9 mouse cellular contexts compared by ENCODE assay signal in the genomic region with DNA sequence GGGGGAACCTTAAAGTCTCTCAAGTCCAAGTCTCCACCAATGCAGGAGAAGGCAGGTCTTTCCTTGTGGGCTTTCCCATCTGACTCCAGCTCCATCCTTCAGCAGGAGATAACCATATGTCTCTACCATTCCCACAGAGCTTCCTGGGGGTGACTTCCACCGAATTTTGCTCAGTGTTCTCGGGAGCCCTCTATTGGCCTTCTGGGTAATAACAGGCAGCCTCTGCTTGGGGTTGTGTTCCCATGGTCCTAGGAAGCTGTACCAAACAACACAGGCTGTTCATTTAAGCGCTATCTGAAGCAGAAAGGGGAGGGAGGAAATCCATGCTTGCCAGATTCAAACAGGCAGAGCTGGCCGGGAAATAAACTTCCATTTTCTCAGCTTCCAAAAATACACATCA.
DNase-seq lines count a peak whose midpoint lies in the region; ATAC-seq and TF ChIP-seq lines count a peak whose summit lies in the region.
"Had no signal": no experiment of that assay in that cellular context is flagged by ENCODE, and none has a peak within 500 bp of the region (broad histone marks: within the 10 kb centered on the region; RNA-seq: fewer than 3 reads in every experiment).

No protein-coding gene starts in this region.

- no peaks in the 10 kb centered on the region for H3K9me3 ChIP-seq in midbrain, embryonic 10.5 days (replicated peaks)
- no peaks in the 10 kb centered on the region for H3K9me3 ChIP-seq in midbrain, embryonic 15.5 days
- no peaks in the 10 kb centered on the region for H3K9me3 ChIP-seq in forebrain, embryonic 13.5 days (replicated peaks)
- H3K9me3 ChIP-seq in neural tube, embryonic 12.5 days: no peaks in the 10 kb centered on the region

- no peak for TF ChIP-seq POLR2A in bone marrow macrophage, adult 2 months (IDR thresholded peaks at IDR 0.05; ENCODE audit: borderline replicate concordance, low read depth, low read length)

- H3K4me3 ChIP-seq in midbrain, embryonic 10.5 days: no peak overlapping the region
- H3K4me3 ChIP-seq in midbrain, embryonic 15.5 days: no peak overlapping the region
- H3K4me3 ChIP-seq in bone marrow macrophage, adult 2 months (ENCODE audit: insufficient read depth, low read length): no peak overlapping the region
- H3K4me3 ChIP-seq in forebrain, embryonic 13.5 days: no peak overlapping the region
- H3K4me3 ChIP-seq in neural tube, embryonic 12.5 days: no peak overlapping the region

- ATAC-seq in midbrain, embryonic 15.5 days (replicated peaks): no peak
- ATAC-seq in forebrain, embryonic 13.5 days: peak; percentile 61
- peak; percentile 37 to 55; a peak in 3 of 4 replicates for ATAC-seq in hematopoietic stem cell, adult 5-6 weeks (replicated peaks in 1 of 2; ENCODE audit: insufficient read depth in 1 of 2, low FRiP score in 2 of 2, low TSS enrichment in 1 of 2, low read depth in 1 of 2, poor library complexity in 2 of 2, severe bottlenecking in 2 of 2)
- ATAC-seq in neural tube, embryonic 12.5 days (ENCODE audit: low FRiP score, low read depth): 0 out of 2 replicates have a peak, but pooled peaks have one; percentile 48
- no peak for ATAC-seq in inflammation-experienced regulatory T-cells, adult 6 months

- no peaks in the 10 kb centered on the region for H3K36me3 ChIP-seq in midbrain, embryonic 10.5 days
- no peaks in the 10 kb centered on the region for H3K36me3 ChIP-seq in midbrain, embryonic 15.5 days (replicated peaks)
- no peaks in the 10 kb centered on the region for H3K36me3 ChIP-seq in forebrain, embryonic 13.5 days (ENCODE audit: poor library complexity, severe bottlenecking)
- no peaks in the 10 kb centered on the region for H3K36me3 ChIP-seq in neural tube, embryonic 12.5 days

- no peaks in the 10 kb centered on the region for H3K27me3 ChIP-seq in midbrain, embryonic 10.5 days (ENCODE audit: low read depth, poor library complexity, severe bottlenecking)
- H3K27me3 ChIP-seq in midbrain, embryonic 15.5 days (replicated peaks): no peaks in the 10 kb centered on the region
- no peaks in the 10 kb centered on the region for H3K27me3 ChIP-seq in forebrain, embryonic 13.5 days
- no peaks in the 10 kb centered on the region for H3K27me3 ChIP-seq in neural tube, embryonic 12.5 days (replicated peaks)

- DNase-seq in midbrain, embryonic 10.5 days (ENCODE audit: low spot score): peak; percentile 39
- DNase-seq in left cerebral cortex, adult 9 months (ENCODE audit: low spot score in 2 of 2): peak; percentile 10 to 81

- H3K9ac ChIP-seq in midbrain, embryonic 15.5 days: no peak overlapping the region
- H3K9ac ChIP-seq in forebrain, embryonic 13.5 days: no peak overlapping the region
- no peak overlapping the region for H3K9ac ChIP-seq in neural tube, embryonic 12.5 days

- H3K4me2 ChIP-seq in midbrain, embryonic 15.5 days: no peak overlapping the region
- no peak overlapping the region for H3K4me2 ChIP-seq in forebrain, embryonic 13.5 days
- no peak overlapping the region for H3K4me2 ChIP-seq in neural tube, embryonic 12.5 days (replicated peaks)

- TF ChIP-seq CTCF in bone marrow macrophage, adult 2 months (IDR thresholded peaks at IDR 0.05; ENCODE audit: low read depth, low read length): peak; percentile 14; the same call in 1 of the 2 replicates

- H3K27ac ChIP-seq in midbrain, embryonic 10.5 days (replicated peaks): no peak overlapping the region
- no peak overlapping the region for H3K27ac ChIP-seq in midbrain, embryonic 15.5 days
- no peak overlapping the region for H3K27ac ChIP-seq in bone marrow macrophage, adult 2 months (ENCODE audit: insufficient read depth, low read depth, low read length)
- H3K27ac ChIP-seq in forebrain, embryonic 13.5 days: no peak overlapping the region
- no peak overlapping the region for H3K27ac ChIP-seq in neural tube, embryonic 12.5 days
- H3K27ac ChIP-seq: macrophage had no signal

- H3K4me1 ChIP-seq in midbrain, embryonic 10.5 days: no peaks in the 10 kb centered on the region
- H3K4me1 ChIP-seq in midbrain, embryonic 15.5 days: no peaks in the 10 kb centered on the region
- H3K4me1 ChIP-seq in bone marrow macrophage, adult 2 months (ENCODE audit: control insufficient read depth, insufficient read depth, low read length): no peaks in the 10 kb centered on the region
- 0 out of 2 replicates have a peak, but pooled peaks cover 3% of the 10 kb centered on the region for H3K4me1 ChIP-seq in forebrain, embryonic 13.5 days
- H3K4me1 ChIP-seq in neural tube, embryonic 12.5 days: no peaks in the 10 kb centered on the region

- 23% methylated on average over 4 of the region's 4 CpGs for WGBS in midbrain, embryonic 10.5 days
- 14% methylated on average over 4 of the region's 4 CpGs for WGBS in midbrain, embryonic 15.5 days
- 20% methylated on average over 4 of the region's 4 CpGs for WGBS in forebrain, embryonic 13.5 days
- 18% methylated on average over 4 of the region's 4 CpGs for WGBS in neural tube, embryonic 12.5 days

Comparison
In these comparisons a context has a peak if more than half of its experiments do, and no peak if none do; other contexts are left out.
1. ATAC-seq: peak in forebrain, embryonic 13.5 days (single experiment), hematopoietic stem cell, adult 5-6 weeks (2 of 2) and neural tube, embryonic 12.5 days (single experiment); none in midbrain, embryonic 15.5 days (single experiment) and inflammation-experienced regulatory T-cells, adult 6 months (single experiment).